Mouse (Mus musculus) G1E (cell line): ENCODE results near the gene Gm10300.

Experiments
- CTCF ChIP-seq: IDR thresholded peaks from 2 replicates; pipeline ENCODE4 v1.5.1; 2012; ENCODE audit warnings: low read depth, low read length, inconsistent platforms, mixed read lengths
- POLR2AphosphoS5 ChIP-seq: IDR thresholded peaks from 2 replicates; pipeline ENCODE4 v1.6.1; 2012; ENCODE audit warnings: low read depth, low read length, inconsistent platforms; ENCODE audit not compliant: insufficient replicate concordance

DNA sequence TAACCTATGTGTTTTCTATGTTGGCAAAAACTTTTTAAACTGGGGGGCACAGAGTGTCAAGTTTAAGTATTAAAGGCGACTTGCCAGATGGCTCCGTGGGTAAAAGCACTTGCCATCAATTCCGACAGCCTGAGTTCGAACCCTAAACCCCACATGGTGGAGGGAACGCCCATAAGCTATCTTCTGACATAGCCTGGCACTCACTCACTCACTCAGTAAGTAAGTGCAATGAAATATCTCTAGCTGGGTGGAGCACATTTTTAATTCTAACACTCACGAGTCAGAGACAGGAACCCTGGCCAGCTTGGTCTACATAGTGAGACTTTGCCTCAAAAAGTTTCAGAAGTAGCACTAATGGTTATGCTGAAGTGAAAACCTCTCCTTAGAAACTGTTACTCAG is 47.3 kb upstream of the Gm10300 start:
- TF ChIP-seq CTCF, result no peak
- no peak for TF ChIP-seq POLR2AphosphoS5
